Mouse (Mus musculus) gonadal fat pad, adult 2 months (tissue): ENCODE measurements around the gene Isg20. TPM values are rescaled to one million over a fixed set of nuclear protein-coding genes. Genes with fewer than 3 reads are reported as not detected.

Experiments used
- DNase-seq: peaks from one replicate; pipeline ENCODE4 v3.0.0-alpha.2; 2012; ENCODE audit warnings: low read depth
- polyA plus RNA-seq: library from polyadenylated mRNA; depleted of rRNA; stranded (reverse); fragments of >200 nt; gene quantifications from 2 replicates; pipeline ENCODE4 v1.2.3, GENCODE M21; 2012; rRNA removed

Gene Isg20
- polyA plus RNA-seq, 1 experiment = 314 TPM

DNA sequence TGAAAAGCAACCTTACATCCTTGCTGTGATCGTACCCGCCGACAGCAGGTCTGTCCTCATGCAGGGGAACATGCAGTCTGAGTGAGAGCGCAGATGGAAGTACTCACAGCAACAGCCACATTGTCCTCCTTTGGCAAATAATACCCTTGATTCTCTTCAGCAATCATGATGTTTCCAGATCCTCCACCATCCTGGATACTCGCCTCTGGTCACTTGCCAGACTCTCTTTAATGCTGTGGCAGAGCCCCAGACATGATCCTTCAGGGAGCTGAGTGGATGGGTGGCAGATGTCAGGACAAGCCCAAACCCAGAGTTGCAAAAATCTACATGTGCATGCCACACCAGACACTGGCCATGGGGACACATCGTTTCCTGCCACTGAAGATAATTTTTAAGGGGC lies 41.9 kb downstream of the Isg20 start:
- no peak for DNase-seq

DNA sequence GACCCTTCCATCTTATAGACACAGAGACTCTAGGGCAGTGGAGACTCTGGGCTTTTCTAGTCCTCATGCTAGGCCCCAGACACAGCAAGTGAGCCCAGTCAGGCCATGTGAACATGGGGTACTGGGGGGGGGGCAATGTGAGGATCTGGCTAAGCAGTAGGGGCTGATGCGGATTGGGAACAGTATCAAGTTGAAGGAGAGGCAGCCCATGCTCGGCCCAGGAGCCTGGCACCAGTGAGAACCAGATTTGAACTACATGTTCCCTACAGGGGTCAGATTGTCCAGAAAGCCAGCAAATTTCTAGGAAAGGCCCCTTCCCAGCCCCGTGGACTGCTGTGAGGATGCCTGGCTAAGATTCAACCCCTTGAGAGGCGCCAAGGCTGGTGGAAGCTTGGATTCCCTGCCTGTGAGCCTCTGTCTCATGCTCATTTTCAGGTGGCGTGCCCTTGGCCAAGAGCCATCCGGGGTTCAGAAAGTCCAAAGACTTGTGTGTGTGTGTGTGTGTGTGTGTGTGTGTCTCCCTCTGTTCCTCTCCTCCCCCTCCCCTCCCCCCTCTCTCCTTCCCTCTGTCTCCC lies 45.4 kb downstream of the Isg20 start:
- DNase-seq = no peak

DNA sequence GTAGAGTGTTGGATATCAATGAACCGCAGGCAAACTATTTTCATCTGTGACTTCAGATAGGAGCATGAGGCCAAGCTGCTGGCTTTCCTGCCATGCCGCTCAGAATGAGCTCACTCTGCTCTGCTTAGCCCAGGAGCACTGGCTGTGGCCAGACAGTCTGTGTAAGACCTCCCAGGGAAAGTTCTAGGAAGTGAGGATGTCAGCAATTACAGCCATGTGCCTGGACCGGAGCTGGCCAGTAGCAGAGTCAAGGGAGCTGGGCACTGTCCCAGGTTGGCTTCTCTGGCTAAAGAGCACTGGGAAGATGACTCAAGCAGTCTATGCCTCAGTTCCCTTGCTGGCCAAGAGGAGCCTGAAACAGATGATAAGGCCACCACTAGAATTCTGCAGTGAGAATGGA lies 50.7 kb downstream of the Isg20 start:
- DNase-seq = no peak

Other genes with a start within 250 kb of the Isg20 start
- 12.7 and 12.8 TPM in 2 replicates for gene Ntrk3, start 175.4 kb upstream of the Isg20 start, polyA plus RNA-seq
- gene Mrps11, start 130.3 kb upstream of the Isg20 start, polyA plus RNA-seq = 44.4 and 51.7 TPM in 2 replicates
- gene Mrpl46, start 129.9 kb upstream of the Isg20 start, polyA plus RNA-seq = 13.1 and 13.7 TPM in 2 replicates
- gene Det1, start 66.2 kb upstream of the Isg20 start, polyA plus RNA-seq = 16.0 and 16.7 TPM in 2 replicates
- gene Aen, start 17.6 kb upstream of the Isg20 start, polyA plus RNA-seq = 34.6 and 35.2 TPM in 2 replicates
- 0.09 and 0.12 TPM in 2 replicates for gene Acan, start 140.1 kb downstream of the Isg20 start, polyA plus RNA-seq
- 1.4 and 2.0 TPM in 2 replicates for gene Hapln3, start 217.6 kb downstream of the Isg20 start, polyA plus RNA-seq
- gene Mfge8, start 235.6 kb downstream of the Isg20 start, polyA plus RNA-seq = 3,925 and 6,021 TPM in 2 replicates